Mouse (Mus musculus): ENCODE measurements at regions not wholly inside any gene's neighbourhood (a gene's known extent, or its start where the extent isn't known, plus 50 kb on each side); places are given as distances from the start of the nearest gene placed in this dataset.

DNA sequence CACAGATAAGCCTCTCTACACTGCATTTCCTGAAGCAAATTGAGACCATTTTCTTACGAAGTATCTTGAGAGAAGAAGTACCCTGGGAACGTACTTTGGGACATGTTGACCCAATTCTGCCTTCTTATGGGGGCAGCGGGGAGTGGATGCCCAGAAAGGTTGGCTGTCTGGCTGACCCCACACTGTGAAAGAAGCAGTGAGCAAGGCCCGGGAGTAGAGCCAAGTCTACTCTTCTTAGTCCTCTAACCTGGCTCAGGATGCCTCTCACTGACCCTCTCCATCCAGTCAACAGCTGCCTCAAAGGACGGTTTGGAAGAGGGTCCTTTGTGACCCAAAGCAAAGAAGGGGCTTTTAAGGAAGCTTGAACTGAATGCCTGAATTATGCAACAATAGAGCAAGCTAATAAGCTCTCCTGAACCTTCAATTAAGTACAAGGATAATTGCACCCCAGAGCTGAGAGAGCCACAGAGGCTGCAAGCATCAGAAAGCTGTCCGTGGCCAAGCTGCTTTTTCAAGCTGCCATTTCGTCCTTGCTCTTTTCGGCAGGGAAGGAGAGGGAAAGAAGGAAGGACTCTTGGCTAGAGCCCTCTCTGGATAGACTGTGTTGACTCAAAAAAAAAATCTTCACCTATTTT lies 70.3 kb downstream of the Pctp start:
- DNase-seq (ENCODE audit: low spot score in 2 of 2) = peak in 1 of 2 experiments; percentile 18

DNA sequence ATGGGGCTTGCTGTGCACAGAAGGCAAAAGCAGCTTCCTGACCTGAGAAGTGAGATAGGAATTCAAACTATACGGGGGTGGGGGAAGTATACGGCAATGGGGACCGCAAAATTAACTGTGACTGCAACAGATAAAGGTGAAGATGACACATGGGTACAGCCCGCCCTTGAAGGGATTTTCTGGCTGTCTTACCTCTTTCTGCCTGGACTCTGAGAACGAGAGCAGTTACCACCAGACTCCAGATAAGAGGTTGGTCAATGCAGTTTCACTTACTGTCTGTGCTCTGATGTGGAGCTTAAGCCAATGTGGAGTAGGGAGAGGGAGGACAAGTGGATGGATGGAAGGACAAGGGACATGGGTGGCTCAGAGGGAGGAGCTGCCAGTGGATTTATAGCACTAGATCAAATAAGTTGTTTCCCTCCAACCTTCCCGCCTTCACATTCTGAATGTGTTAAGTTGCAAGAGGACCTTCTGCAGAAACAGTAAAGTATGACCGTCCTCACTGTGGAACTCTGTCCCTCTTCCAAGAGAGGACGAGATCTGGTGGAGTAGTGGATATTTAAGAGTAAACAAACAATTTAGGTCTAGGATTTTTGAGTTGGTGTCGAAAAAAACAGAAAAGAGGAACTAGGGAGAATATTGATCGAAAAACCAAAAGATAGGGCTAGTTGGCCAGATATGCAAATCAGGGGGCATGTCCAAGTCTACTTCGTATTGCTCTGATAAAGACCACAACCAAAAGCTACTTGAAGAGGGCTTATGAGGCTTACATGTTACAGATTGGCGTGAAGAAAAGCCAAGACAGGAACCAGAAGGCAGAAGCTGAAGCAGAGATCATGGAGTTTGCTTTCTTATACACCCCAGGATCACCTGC lies 73.3 kb downstream of the Pctp start:
- no peak for DNase-seq (ENCODE audit: low spot score in 2 of 2)

DNA sequence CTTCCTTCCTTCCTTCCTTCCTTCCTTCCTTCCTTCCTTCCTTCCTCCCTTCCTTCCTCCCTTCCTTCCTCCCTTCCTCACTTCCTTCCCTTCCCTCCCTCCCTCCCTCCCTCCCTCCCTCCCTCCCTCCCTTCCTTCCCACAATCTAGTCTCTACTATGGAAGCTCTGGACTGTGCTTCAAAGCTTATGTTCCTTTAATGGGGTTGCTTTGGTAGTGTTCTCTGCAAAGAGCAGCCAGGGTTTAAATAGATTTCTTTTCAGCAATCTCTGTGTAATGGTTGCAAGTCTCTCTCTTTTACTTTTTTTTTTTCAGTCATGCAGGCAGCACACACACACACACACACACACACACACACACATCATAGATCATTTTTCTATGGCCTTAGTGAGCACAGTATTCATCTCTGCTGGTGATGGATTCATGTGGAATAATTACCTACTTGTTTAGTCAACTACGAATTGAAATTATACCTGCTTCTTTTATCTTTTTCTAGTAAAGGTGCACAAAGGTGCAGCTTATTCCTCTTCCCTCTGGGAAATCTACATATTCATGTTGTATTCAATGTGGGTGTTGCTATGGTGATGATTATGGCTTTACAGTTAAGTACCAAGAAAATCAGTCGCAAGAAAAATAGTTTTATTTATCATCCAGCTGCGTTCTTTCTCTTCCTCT lies 75.1 kb downstream of the Pctp start:
- DNase-seq (ENCODE audit: low spot score in 2 of 2) = no peak

DNA sequence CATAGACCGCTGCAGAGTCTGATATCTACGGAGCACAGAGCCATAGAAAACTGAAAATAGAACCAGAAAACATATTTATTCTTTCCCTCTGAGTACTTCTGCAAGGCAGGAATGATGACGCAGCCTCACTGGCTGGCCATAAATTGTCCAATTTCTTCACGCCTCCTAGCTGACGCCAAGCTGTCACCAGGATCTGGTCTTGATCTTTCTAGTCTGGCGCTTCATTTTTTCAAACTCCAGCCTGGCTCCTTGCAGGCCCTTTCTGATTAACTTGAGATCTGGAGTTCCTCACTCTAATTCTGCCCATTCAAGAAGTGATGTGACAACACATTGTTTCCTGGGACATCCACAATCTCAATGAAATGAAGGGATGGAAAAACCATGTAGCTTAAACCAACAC lies 80.1 kb downstream of the Pctp start:
- no peak for DNase-seq (ENCODE audit: low spot score in 2 of 2)

DNA sequence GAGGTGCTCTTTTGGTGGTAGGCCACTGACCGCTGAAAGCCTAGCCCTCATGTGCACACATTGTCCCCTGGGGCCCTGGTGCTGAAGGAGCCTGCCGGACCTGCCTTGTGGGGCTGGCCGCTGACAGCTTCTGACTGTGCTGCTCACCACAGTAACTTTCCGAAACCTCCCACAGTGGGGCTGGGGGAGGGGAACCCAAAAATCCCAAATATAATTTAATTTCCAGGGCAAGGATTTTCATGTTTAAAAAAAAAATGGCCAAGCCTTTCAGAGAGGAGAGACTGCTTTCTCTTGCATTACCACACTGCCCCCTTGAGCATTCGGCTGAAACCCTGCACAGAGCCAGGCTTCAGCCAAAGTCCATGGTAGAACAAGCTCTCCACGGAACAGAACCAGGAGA lies 81.5 kb downstream of the Pctp start:
- peak; percentile 47 to 61 for DNase-seq (ENCODE audit: low spot score in 2 of 2)

DNA sequence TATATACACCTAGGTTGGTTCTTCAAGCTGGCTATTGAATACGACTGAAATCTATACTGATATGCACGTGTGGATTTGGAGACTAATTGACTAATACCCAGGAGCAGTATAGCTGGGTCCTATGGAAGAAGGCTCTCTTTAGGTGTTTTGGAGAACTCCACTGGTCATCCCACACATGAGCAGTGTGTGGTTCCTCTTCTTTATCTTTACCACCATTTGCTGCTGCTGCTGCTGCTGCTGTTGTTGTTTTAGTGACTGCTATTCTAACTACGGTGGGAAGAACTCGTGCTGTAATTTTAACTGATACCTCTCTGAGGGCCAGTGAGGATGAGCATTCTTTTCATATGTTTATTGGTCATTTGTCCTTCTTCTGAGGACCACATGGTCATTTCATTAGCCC lies 86.9 kb downstream of the Pctp start:
- DNase-seq (ENCODE audit: low spot score in 2 of 2) = no peak

DNA sequence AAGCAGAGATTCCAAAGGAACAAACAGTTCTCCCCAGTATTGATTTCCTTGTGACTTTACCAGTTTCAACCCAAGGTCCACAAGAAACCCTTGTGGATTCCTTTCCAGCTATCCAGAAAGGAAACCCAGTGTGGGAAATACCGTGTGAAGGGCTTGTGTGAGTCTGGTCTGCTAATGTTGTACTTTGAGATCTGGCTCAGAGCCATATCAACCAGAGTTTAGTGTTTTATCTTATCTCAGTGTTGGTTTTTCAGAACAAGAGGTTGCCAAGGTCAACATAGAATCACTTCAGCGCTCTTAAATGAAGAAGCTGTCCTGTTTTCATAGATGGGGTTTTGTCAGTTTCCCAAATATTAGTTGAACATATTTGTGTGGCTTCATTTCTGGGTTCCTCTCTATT lies 88.1 kb downstream of the Pctp start:
- no peak for DNase-seq (ENCODE audit: low spot score in 2 of 2)

DNA sequence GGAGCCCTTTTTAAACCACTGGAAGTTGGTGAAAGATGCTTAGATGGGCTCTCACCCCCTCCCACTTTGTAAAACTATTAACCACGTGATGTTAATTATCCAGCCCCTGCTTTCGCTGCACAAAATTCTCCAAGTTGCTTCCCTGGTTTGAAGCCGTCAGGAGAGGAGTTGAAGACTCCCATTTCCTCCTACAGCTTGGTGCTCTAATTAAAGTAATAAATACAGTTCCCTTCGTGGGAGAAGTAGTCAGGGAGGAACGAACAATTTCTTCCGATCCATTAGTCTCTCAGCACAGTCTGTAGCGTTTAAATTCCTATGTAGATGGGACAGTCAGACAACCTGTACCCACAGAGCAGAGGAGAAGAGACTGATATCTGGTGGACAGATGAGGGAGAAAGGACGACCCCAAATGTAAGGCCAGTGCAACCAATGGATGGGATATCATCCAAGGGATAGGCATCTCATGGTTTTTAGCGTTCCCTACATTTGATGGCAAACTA lies 101.4 kb downstream of the Pctp start:
- no peak for DNase-seq (ENCODE audit: low spot score in 2 of 2)

DNA sequence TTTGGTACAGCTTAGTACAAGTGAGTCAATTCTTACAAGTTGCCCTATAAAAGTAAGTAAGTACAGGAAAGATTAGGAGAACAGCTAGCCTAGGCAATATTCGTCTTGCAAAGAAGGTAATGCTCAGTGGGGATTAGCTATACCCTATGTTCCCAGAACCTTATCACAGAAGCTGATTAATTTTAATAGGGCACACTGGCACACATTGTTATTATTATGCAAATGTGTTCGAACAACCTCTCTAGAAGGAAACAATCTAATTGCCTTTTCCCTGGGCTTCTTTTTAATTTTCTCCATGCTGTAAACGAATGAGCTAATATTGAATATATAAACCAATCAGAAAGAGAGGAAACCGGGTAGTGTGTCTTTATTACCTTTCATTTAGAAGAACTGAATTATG lies 104.2 kb downstream of the Pctp start:
- no peak for DNase-seq (ENCODE audit: low spot score in 2 of 2)

DNA sequence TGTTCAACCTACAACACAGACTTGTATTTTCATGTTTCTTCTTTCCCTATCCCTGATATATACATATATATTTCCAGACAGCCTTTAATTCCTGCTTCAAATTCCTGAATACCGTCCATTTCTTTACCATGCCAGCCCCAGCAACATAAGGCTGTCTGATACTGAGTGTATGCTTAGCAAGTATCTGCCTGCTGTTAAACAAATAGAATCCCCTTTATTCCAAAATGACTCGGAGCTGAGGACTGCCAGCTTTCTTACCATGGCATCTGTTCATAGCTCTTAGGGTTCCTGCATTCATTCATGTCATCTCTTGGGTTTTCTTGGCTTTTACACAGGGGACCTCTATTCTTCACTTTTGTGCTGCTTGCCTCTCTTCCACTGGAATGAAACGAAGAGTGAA lies 105.8 kb downstream of the Pctp start:
- DNase-seq (ENCODE audit: low spot score in 2 of 2) = no peak

DNA sequence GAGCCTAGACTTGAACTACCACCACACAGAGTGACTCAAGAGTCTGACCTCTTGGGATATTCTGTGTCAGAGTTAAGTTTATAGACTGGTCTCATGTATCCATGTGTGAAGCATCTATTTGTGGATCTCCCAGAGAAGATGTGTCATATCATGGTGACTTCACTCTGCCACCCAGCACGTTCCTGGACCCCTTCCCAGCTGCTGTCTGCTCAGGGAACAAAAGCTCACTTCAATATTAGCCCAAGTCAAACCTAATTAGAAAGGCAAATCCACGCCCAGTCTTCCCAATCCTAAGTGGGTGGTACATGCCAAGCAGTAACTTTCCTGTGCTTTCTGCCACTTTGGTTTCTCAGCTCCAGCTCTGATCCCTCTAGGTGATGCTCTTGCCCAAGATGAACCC lies 94.1 kb upstream of the Ankfn1 start:
- no peak for DNase-seq (ENCODE audit: low spot score in 2 of 2)

DNA sequence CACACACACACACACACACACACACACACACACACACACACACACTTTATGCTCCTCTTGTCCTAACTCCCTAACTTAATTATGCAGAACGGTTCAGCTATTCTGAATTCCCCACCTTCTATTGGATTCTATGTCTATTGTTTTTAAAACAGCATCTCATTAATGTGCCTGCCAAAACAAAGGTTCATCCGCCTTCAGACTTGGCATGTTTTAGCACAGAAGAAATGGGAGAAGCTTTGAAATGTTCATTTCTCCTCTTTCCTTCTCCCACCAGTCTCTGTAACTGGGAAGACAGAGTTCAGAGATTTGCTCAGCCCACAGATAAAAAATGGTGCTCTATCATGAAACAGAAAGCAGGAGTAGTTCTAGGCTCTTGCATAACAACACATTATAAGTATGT lies 90.1 kb upstream of the Ankfn1 start:
- no peak for DNase-seq (ENCODE audit: low spot score in 2 of 2)

DNA sequence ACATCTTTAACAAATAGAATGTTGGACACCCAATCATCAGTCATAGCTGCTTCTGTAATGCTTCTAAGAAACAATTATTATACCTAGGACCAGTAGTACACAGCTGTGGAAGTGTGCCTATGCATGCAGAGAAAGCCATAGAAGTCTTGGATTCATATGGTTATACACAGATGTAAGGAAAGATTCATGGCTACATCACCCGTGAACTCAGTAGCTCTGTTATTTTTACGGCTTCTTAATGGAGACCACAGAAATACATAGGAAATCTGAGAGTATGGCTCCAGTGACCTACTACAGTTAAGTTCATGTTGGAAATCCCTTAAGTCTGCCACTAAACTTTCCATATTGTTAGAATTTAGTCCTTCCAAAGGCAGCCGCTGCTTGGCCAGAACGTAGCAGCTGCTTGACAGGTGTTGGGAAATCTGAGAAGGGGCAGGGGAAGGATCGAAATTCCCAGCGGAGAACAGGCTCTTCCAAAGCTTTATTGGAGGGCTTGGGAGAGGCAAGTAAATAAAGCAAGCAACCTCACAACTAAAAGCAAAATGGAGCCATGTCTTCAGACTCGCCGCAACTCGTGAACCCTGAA lies 78.8 kb upstream of the Ankfn1 start:
- DNase-seq (ENCODE audit: low spot score in 2 of 2) = no peak

DNA sequence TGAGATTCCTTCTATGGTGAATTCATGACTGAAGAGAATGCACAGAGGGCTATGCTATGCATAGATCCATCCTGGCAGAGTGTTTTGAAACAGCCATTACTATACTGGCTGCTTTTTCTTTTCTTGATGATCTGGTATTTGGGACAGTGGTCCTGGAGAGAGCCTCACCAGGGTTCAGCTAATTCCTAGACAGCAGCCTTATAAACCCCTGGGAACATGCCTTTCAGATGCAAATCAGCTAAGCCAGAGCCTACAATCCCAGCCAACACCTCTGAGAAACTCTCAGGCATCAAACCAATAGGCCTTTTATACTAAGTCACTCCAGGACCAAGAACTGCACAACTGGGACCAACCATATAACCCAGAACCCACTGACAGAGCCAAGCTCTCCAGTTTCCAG lies 64.4 kb upstream of the Ankfn1 start:
- DNase-seq (ENCODE audit: low spot score in 2 of 2) = no peak

DNA sequence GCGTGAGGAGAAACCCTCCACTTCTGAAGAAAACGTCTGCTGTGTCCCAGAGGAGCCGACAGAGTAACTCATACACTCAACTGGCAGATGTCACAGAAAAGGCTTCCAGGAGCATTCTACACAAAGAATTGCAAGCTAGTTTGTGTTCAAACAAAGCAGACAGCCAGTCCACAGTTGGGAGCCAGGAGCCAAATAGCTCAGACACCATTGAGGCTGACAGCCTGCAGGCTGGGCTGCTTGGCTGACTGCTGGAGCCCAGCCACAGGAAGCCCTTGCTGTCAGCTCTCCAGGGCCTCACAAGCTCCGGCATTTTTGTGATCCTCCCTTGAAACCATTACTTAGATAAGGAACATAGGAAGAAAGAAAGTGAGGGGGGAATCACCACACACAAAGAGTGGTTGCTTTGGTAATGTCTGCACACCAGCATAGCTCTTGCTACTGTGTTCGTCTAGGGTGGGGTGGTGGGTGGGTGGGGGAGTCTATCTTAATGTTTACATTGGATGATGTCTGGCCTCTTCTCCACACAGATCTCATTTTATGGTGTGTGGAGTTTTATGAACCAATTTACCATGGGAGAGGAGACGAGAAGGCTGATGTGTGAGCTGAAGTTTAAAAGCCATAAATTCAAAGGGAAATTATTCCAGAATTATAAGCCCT lies 62.3 kb upstream of the Ankfn1 start:
- DNase-seq (ENCODE audit: low spot score in 2 of 2) = no peak

DNA sequence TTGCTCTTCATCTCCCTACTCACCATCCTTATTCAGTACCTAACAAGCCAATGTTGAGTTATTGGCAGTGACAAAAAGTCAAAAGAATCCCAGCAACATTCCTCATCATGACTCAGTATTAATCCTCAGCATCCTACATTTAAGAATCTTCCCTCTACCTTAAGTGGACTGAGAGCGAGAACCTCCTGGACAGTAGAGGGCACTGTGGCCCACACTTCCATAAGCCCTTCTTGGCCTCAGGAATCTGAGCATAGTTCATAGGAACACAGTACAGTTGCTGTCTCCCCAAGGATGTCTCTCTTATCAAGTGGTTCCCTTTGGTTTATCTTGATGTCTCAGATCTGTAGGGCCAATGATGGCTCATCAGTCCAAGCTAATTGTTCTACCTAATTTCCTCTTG lies 60.5 kb upstream of the Ankfn1 start:
- DNase-seq (ENCODE audit: low spot score in 2 of 2) = no peak

DNA sequence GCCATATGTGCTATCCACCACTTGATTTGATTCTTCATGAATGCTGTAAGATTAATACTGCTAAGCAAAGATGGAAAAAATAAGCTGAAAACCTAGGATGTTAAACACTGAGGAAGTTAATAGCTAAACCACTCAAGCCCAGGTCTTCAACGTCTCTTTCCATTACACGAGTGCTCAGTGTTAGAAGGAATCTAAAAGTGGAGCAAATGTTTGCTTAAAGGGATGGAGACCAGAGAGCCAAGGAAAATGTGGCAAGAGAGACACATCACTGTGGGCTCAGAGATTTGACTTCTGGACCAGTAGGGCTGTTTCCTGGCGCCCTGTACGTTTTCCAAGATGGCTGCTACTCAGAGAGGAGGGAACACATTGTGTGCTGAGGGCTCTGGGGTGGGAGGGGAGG lies 59.4 kb upstream of the Ankfn1 start:
- no peak for DNase-seq (ENCODE audit: low spot score in 2 of 2)

DNA sequence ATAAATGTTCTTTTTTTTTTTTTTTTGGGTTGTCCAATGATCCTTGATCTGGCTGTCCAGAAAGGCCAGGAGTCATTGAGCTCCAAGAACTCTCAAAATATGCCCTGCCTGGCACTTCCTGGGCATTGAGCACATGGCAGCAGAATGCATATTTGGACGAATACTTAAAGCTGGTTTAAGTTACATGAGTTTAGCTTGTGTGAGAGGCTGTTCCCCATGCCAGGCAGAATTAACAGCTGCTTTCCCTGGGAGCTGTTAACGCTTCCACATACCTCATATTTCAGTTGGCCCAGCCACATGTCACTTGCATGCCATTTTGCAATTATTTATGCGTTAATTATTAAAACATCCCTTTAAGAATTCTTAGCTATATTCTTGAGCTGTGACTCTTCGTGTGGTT lies 56.6 kb upstream of the Ankfn1 start:
- no peak for DNase-seq (ENCODE audit: low spot score in 2 of 2)

DNA sequence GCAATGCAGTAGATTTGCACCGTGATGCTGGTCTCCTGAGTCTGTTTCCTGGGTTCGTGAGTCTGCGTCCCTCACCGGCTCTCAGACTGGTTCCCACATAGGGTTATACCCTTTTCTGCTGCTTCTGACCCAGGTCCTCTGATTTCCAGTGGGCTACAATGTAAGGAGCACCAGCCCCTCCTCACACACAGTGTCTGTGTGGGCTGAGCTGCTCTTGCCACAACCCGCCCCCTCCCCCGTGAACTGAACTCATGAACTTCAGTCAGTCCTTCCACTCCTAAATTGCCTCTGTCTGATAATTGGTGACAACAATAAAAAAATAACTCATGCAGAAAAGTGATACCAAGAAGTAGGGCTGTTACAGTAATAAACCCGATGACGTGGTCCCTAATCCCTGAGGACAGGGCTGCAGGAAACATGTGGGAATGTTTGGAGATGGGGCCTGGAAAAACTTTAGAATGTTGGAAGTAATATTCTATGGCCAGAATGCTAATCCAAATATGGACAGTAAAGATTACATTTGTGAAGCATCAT lies 54.2 kb upstream of the Ankfn1 start:
- no peak for DNase-seq (ENCODE audit: low spot score in 2 of 2)
